Comparison of ENCODE assay signal across 14 mouse cellular contexts in genomic region chrX:106045455-106045854, GRCm38 (mm10). TPM values are rescaled to one million over a fixed set of nuclear protein-coding genes. Genes with fewer than 3 reads are reported as not detected.
DNase-seq lines count a peak whose midpoint lies in the region; ATAC-seq and TF ChIP-seq lines count a peak whose summit lies in the region.
"Had no signal": no experiment of that assay in that cellular context is flagged by ENCODE, and none has a peak within 500 bp of the region (broad histone marks: within the 10 kb centered on the region; RNA-seq: fewer than 3 reads in every experiment).

No protein-coding gene starts in this region.

- H3K4me1 ChIP-seq in heart, embryonic 12.5 days (replicated peaks), result peaks cover 21% of the 10 kb centered on the region
- H3K4me1 ChIP-seq in liver, embryonic 16.5 days (ENCODE audit: control insufficient read depth, low read depth, low read length), result peaks cover 10% of the 10 kb centered on the region
- H3K4me1 ChIP-seq in liver, embryonic 11.5 days (replicated peaks; ENCODE audit: control insufficient read depth, insufficient read depth, low read length), result peaks cover 14% of the 10 kb centered on the region
- H3K4me1 ChIP-seq in liver, postnatal 0 days (ENCODE audit: insufficient read depth), result peaks cover 14% of the 10 kb centered on the region
- peaks cover 9% of the 10 kb centered on the region; the same call in 1 of the 2 replicates for H3K4me1 ChIP-seq in stomach, embryonic 16.5 days (ENCODE audit: control insufficient read depth, insufficient read depth, low read length)
- H3K4me1 ChIP-seq: embryonic facial prominence, embryonic 15.5 days; midbrain, embryonic 15.5 days had no signal

- no peaks in the 10 kb centered on the region for H3K36me3 ChIP-seq in heart, embryonic 12.5 days
- H3K36me3 ChIP-seq in liver, embryonic 16.5 days (ENCODE audit: control insufficient read depth, insufficient read depth), result no peaks in the 10 kb centered on the region
- no peaks in the 10 kb centered on the region for H3K36me3 ChIP-seq in liver, embryonic 11.5 days (ENCODE audit: control insufficient read depth, insufficient read depth, low read length)
- H3K36me3 ChIP-seq in liver, postnatal 0 days (replicated peaks; ENCODE audit: insufficient read depth, low read length), result no peaks in the 10 kb centered on the region
- H3K36me3 ChIP-seq in stomach, embryonic 16.5 days (ENCODE audit: control insufficient read depth, insufficient read depth, low read length), result no peaks in the 10 kb centered on the region
- H3K36me3 ChIP-seq: embryonic facial prominence, embryonic 15.5 days; liver, embryonic 13.5 days; midbrain, embryonic 15.5 days had no signal

- H3K4me2 ChIP-seq in heart, embryonic 12.5 days, result no peak overlapping the region
- H3K4me2 ChIP-seq in liver, embryonic 16.5 days (ENCODE audit: low read depth, low read length), result no peak overlapping the region
- no peak overlapping the region; the same call in 1 of the 2 replicates for H3K4me2 ChIP-seq in liver, embryonic 11.5 days
- peak overlapping the region; percentile 7; the same call in 1 of the 2 replicates for H3K4me2 ChIP-seq in liver, postnatal 0 days (ENCODE audit: low read depth, low read length)
- no peak overlapping the region for H3K4me2 ChIP-seq in stomach, embryonic 16.5 days (ENCODE audit: low read depth, low read length)
- H3K4me2 ChIP-seq: embryonic facial prominence, embryonic 15.5 days; midbrain, embryonic 15.5 days had no signal

- TF ChIP-seq CTCF in liver, postnatal 0 days (IDR thresholded peaks at IDR 0.05; ENCODE audit: low read depth), result no peak

- no peak for ATAC-seq in heart, embryonic 12.5 days (ENCODE audit: insufficient number of reproducible peaks, low FRiP score)
- ATAC-seq in liver, embryonic 16.5 days (ENCODE audit: low read depth), result no peak
- no peak for ATAC-seq in liver, embryonic 11.5 days (replicated peaks; ENCODE audit: low FRiP score)
- no peak for ATAC-seq in liver, postnatal 0 days
- ATAC-seq in stomach, embryonic 16.5 days (ENCODE audit: insufficient read depth, low FRiP score), result peak; percentile 44; the same call in 1 of the 2 replicates
- no peak for ATAC-seq in erythroblast, adult 5-6 weeks (replicated peaks; ENCODE audit: low FRiP score, poor library complexity, severe bottlenecking)
- ATAC-seq: forebrain, postnatal 0 days; hindbrain, embryonic 16.5 days; midbrain, embryonic 15.5 days had no signal

- no peak overlapping the region for H3K9ac ChIP-seq in heart, embryonic 12.5 days
- H3K9ac ChIP-seq in liver, embryonic 16.5 days (ENCODE audit: low read depth, low read length), result peak overlapping the region; percentile 14; the same call in 1 of the 2 replicates
- H3K9ac ChIP-seq in liver, embryonic 11.5 days (ENCODE audit: low read depth, low read length), result no peak overlapping the region
- H3K9ac ChIP-seq in liver, postnatal 0 days (replicated peaks), result no peak overlapping the region
- no peak overlapping the region for H3K9ac ChIP-seq in stomach, embryonic 16.5 days (ENCODE audit: low read length)
- H3K9ac ChIP-seq: embryonic facial prominence, embryonic 15.5 days; forebrain, postnatal 0 days; liver, embryonic 13.5 days; midbrain, embryonic 15.5 days had no signal

- intact Hi-C loops in heart, postnatal 25 days (cut with DNase I), result no loop called here

- WGBS in heart, embryonic 12.5 days, result 38% methylated on average over 2 of the region's 2 CpGs
- 40% methylated on average over 2 of the region's 2 CpGs for WGBS in liver, embryonic 16.5 days (ENCODE audit: insufficient replicate concordance)
- WGBS in liver, embryonic 11.5 days, result 52% methylated on average over 2 of the region's 2 CpGs
- WGBS in liver, postnatal 0 days (ENCODE audit: insufficient replicate concordance), result 41% methylated on average over 2 of the region's 2 CpGs
- 35% methylated on average over 2 of the region's 2 CpGs for WGBS in stomach, embryonic 16.5 days

- no peaks in the 10 kb centered on the region for H3K9me3 ChIP-seq in heart, embryonic 12.5 days (replicated peaks)
- H3K9me3 ChIP-seq in liver, embryonic 16.5 days (replicated peaks; ENCODE audit: control insufficient read depth, low read length), result no peaks in the 10 kb centered on the region
- H3K9me3 ChIP-seq in liver, embryonic 11.5 days (ENCODE audit: control insufficient read depth, low read length), result no peaks in the 10 kb centered on the region
- H3K9me3 ChIP-seq in liver, postnatal 0 days (ENCODE audit: low read length), result no peaks in the 10 kb centered on the region
- no peaks in the 10 kb centered on the region for H3K9me3 ChIP-seq in stomach, embryonic 16.5 days (replicated peaks; ENCODE audit: control insufficient read depth, low read length)
- H3K9me3 ChIP-seq: embryonic facial prominence, embryonic 15.5 days; liver, embryonic 13.5 days; midbrain, embryonic 15.5 days had no signal

- peak overlapping the region; percentile 54; the same call in 1 of the 2 replicates for H3K27ac ChIP-seq in heart, embryonic 12.5 days (ENCODE audit: poor library complexity, severe bottlenecking)
- H3K27ac ChIP-seq in liver, embryonic 16.5 days (ENCODE audit: low read length), result 0 out of 2 replicates have a peak overlapping the region, but pooled peaks have one; percentile 6
- H3K27ac ChIP-seq in liver, embryonic 11.5 days (ENCODE audit: low read depth, low read length), result no peak overlapping the region
- H3K27ac ChIP-seq in liver, postnatal 0 days (ENCODE audit: low read depth), result 0 out of 2 replicates have a peak overlapping the region, but pooled peaks have one; percentile 29
- H3K27ac ChIP-seq in stomach, embryonic 16.5 days (ENCODE audit: low read length), result peak overlapping the region; percentile 23; the same call in 1 of the 2 replicates
- H3K27ac ChIP-seq: embryonic facial prominence, embryonic 15.5 days; midbrain, embryonic 15.5 days had no signal

- no peak for DNase-seq in heart, postnatal 25 days (ENCODE audit: low spot score)
- no peak for DNase-seq in liver, embryonic 11.5 days (ENCODE audit: low spot score)
- no peak for DNase-seq in liver, postnatal 0 days
- DNase-seq in urinary bladder, adult 2 months (ENCODE audit: low spot score), result no peak
- DNase-seq: cerebellum, adult 8-10 months; forebrain, postnatal 0 days had no signal

- TF ChIP-seq EP300 in liver, postnatal 0 days (IDR thresholded peaks at IDR 0.05; ENCODE audit: low read depth), result no peak

- no peaks in the 10 kb centered on the region for H3K27me3 ChIP-seq in heart, embryonic 12.5 days (replicated peaks)
- H3K27me3 ChIP-seq in liver, embryonic 16.5 days (ENCODE audit: control insufficient read depth, insufficient read depth, low read depth, low read length), result no peaks in the 10 kb centered on the region
- no peaks in the 10 kb centered on the region for H3K27me3 ChIP-seq in liver, embryonic 11.5 days (replicated peaks; ENCODE audit: control insufficient read depth, insufficient read depth, low read length)
- no peaks in the 10 kb centered on the region for H3K27me3 ChIP-seq in liver, postnatal 0 days (ENCODE audit: insufficient read depth, low read length)
- no peaks in the 10 kb centered on the region for H3K27me3 ChIP-seq in stomach, embryonic 16.5 days (ENCODE audit: control insufficient read depth, insufficient read depth, low read length)
- H3K27me3 ChIP-seq: embryonic facial prominence, embryonic 15.5 days; liver, embryonic 13.5 days; midbrain, embryonic 15.5 days had no signal

- no peak overlapping the region for H3K4me3 ChIP-seq in heart, embryonic 12.5 days
- H3K4me3 ChIP-seq in liver, embryonic 16.5 days (ENCODE audit: low read depth, low read length), result no peak overlapping the region
- no peak overlapping the region for H3K4me3 ChIP-seq in liver, embryonic 11.5 days (ENCODE audit: low read depth, low read length)
- H3K4me3 ChIP-seq in liver, postnatal 0 days (ENCODE audit: low read depth, low read length), result no peak overlapping the region
- H3K4me3 ChIP-seq in stomach, embryonic 16.5 days (replicated peaks; ENCODE audit: low read length), result no peak overlapping the region
- H3K4me3 ChIP-seq: embryonic facial prominence, embryonic 15.5 days; liver, embryonic 13.5 days; midbrain, embryonic 15.5 days had no signal

RNA-seq across cellular contexts. Expression of gene Atp7a, which starts 18.4 kb away (rescaled TPM):
- polyA plus RNA-seq in heart, embryonic 12.5 days (2016; fragmentation: Nextera tagmentation; extraction: Ambion mirVana), result 20.0 and 20.3 TPM in 2 replicates
- total RNA-seq in heart, postnatal 25 days (2021), result 1 to 10 TPM; 7.3 to 7.5 TPM
- 13.8 and 14.7 TPM in 2 replicates for polyA plus RNA-seq in liver, embryonic 16.5 days (2015; fragmentation: Nextera tagmentation; extraction: Ambion mirVana)
- 16.2 and 19.7 TPM in 2 replicates for polyA plus RNA-seq in liver, embryonic 11.5 days (2014; fragmentation: Nextera tagmentation; extraction: Ambion mirVana)
- 3.1 and 4.9 TPM in 2 replicates for polyA plus RNA-seq in liver, postnatal 0 days (2015; fragmentation: Nextera tagmentation; extraction: Ambion mirVana)
- polyA plus RNA-seq in stomach, embryonic 16.5 days (2015; fragmentation: Nextera tagmentation; extraction: Ambion mirVana), result 27.6 and 28.3 TPM in 2 replicates
- 4.0 and 5.6 TPM in 2 replicates for total RNA-seq in erythroblast, adult 5-6 weeks (2015; ENCODE audit: low replicate concordance)
- total RNA-seq in erythroblast, adult 5-6 weeks (2017; ENCODE audit: low replicate concordance), result 7.3 and 9.1 TPM in 2 replicates
- 4.6 and 5.7 TPM in 2 replicates for polyA plus RNA-seq in urinary bladder, adult 2 months (2012; rRNA removed)

RNA-seq across cellular contexts. Expression of gene Cox7b, which starts 30.0 kb away (rescaled TPM):
- polyA plus RNA-seq in heart, embryonic 12.5 days (2016; fragmentation: Nextera tagmentation; extraction: Ambion mirVana), result 775 and 814 TPM in 2 replicates
- 1,000 to 10,000 TPM; 1,708 to 1,778 TPM for total RNA-seq in heart, postnatal 25 days (2021)
- polyA plus RNA-seq in liver, embryonic 16.5 days (2015; fragmentation: Nextera tagmentation; extraction: Ambion mirVana), result 238 and 263 TPM in 2 replicates
- polyA plus RNA-seq in liver, embryonic 11.5 days (2014; fragmentation: Nextera tagmentation; extraction: Ambion mirVana), result 433 and 493 TPM in 2 replicates
- 537 and 543 TPM in 2 replicates for polyA plus RNA-seq in liver, postnatal 0 days (2015; fragmentation: Nextera tagmentation; extraction: Ambion mirVana)
- polyA plus RNA-seq in stomach, embryonic 16.5 days (2015; fragmentation: Nextera tagmentation; extraction: Ambion mirVana), result 405 and 440 TPM in 2 replicates
- 56.0 and 80.1 TPM in 2 replicates for total RNA-seq in erythroblast, adult 5-6 weeks (2015; ENCODE audit: low replicate concordance)
- total RNA-seq in erythroblast, adult 5-6 weeks (2017; ENCODE audit: low replicate concordance), result 68.3 and 132 TPM in 2 replicates
- polyA plus RNA-seq in urinary bladder, adult 2 months (2012; rRNA removed), result 213 and 279 TPM in 2 replicates

RNA-seq across cellular contexts. Expression of gene Magt1, which starts 33.7 kb away (rescaled TPM):
- polyA plus RNA-seq in heart, embryonic 12.5 days (2016; fragmentation: Nextera tagmentation; extraction: Ambion mirVana), result 52.3 and 54.1 TPM in 2 replicates
- total RNA-seq in heart, postnatal 25 days (2021), result 10 to 100 TPM; 48.0 to 53.4 TPM
- 35.1 and 35.4 TPM in 2 replicates for polyA plus RNA-seq in liver, embryonic 16.5 days (2015; fragmentation: Nextera tagmentation; extraction: Ambion mirVana)
- polyA plus RNA-seq in liver, embryonic 11.5 days (2014; fragmentation: Nextera tagmentation; extraction: Ambion mirVana), result 56.8 and 61.2 TPM in 2 replicates
- 21.7 and 22.3 TPM in 2 replicates for polyA plus RNA-seq in liver, postnatal 0 days (2015; fragmentation: Nextera tagmentation; extraction: Ambion mirVana)
- 78.7 and 82.3 TPM in 2 replicates for polyA plus RNA-seq in stomach, embryonic 16.5 days (2015; fragmentation: Nextera tagmentation; extraction: Ambion mirVana)
- 15.7 and 17.5 TPM in 2 replicates for total RNA-seq in erythroblast, adult 5-6 weeks (2015; ENCODE audit: low replicate concordance)
- 15.9 and 19.8 TPM in 2 replicates for total RNA-seq in erythroblast, adult 5-6 weeks (2017; ENCODE audit: low replicate concordance)
- 18.6 and 20.4 TPM in 2 replicates for polyA plus RNA-seq in urinary bladder, adult 2 months (2012; rRNA removed)
